Mouse (Mus musculus): ENCODE results near the gene Tbc1d15.
A peak's percentile ranks its signal among the peaks of the same experiment; 100 is the strongest.
"Not testable (repeated sequence)": the region's sequence is repeated elsewhere in the genome, so short reads cannot be mapped to it uniquely, and the experiment has no call there.

Gene Tbc1d15

DNA sequence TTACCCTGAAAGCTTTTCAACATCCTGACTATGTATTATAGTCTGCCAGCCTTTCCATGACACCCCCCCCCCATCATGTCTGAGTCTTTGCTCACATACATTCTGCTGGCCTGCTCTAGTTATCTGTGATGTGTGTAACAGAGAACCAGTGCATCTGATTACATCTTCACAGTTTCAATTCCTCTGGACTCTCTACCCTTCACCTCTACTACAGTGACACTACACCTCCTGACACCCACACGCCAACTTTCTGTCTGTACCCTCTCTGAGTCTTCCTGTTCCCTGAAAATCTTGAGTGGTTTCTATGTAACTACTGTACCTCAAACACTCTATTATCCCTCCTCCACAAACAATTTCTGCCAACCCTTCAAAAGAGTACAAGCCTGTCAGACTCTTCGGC, 5.8 kb downstream of the Tbc1d15 start:
- no peak for DNase-seq (ENCODE audit: low spot score in 2 of 2)

DNA sequence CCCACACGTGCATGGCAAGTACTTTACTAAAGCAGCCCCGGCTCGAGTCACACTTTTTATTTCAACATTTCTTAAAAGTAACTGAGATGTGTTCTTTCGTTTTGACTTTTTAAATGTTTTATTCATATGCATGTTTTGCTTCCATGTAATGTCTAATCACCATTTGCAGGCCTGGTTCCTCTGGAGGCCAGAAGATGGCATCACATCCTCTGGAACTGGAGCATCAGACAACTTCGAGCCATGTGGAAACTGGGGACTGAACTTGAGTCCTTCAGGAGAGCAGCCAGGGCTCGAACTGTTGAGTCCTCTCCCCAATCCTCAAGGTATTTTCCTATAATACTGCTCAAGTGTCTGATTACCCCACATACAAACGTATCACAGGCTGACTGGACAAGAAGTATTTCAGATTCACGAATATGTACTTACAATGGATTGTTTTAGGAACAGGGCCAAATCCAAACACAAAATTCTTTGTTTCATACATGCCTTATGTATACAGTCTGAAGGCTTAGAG, 10.1 kb downstream of the Tbc1d15 start:
- DNase-seq (ENCODE audit: low spot score in 2 of 2) = no peak

DNA sequence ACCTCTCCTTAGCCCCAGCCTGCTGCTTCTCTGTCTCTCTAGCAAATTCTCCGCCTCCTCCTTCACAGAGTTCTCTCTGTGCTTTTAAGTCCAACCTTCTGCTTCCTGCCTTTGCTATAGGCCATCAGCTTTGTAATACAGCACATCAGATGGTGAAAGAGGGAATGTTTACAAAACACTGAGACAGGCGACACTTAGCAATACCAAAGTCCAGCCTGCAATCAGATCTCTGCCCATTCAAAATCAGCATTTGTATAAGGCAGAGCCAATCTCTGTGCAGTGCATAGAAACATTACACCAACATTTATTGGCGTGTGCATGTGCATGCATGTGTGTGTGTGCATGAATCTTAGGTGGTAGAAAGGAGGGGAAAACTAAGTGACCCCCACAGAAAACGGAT, 13.3 kb downstream of the Tbc1d15 start:
- no peak for DNase-seq (ENCODE audit: low spot score in 2 of 2)

DNA sequence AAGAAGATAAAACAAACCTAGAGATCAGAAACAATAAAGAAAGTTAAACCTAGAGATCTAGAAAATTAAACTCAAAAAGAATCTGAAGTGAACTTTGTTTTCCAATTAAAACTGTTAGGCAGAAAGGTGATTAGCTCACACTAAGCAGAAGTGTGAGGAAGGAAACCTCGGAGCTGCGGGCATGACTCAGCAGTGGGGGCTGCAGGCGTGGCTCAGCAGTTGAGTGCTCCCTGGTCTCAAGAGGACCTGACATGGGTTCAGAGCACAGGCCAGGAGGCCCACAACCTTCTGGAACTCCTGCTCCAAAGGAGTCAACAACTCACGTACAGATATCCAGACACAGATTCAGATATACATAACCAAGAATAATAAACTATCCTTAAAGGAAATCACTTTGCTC, 14.5 kb downstream of the Tbc1d15 start:
- DNase-seq (ENCODE audit: low spot score in 2 of 2) = no peak

DNA sequence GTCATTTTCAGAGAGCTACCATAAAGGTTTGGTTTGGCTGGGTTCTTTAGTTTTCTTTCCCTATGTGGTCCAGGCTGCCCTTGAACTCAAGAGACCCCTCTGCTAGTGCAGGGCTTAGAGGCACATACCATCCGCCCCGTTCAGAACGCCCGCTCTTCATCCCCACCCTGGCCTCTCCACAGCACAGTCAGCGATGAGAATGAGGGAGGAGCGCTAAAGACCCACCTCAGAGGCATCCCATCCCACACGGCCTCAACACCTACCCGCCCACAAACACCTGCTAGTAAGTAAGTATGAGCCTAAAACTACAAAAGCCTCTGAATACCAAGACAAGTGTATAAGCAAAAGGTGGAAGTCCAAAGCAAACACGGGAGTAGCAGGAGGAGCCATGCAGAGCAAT, 15.8 kb downstream of the Tbc1d15 start:
- DNase-seq (ENCODE audit: low spot score in 2 of 2) = no peak

DNA sequence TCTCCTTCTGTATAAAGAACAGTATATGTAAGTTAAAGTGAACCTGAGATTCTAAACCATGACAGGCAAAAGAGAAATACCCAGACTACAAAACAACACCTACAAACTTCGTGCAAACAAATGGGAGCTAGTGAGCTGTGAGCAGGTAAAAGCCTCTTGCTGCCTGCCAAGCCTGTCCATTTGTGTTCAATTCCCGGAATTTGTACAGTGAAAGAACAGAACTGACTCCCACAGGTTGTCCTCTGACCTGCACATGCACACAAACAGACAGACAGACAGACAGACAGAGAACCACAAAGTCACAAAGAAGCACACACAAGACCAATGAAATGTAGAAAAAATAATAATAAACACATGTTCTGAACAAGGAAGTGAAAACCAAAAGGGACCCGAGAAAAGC, 17.5 kb downstream of the Tbc1d15 start:
- DNase-seq (ENCODE audit: low spot score in 2 of 2) = no peak

DNA sequence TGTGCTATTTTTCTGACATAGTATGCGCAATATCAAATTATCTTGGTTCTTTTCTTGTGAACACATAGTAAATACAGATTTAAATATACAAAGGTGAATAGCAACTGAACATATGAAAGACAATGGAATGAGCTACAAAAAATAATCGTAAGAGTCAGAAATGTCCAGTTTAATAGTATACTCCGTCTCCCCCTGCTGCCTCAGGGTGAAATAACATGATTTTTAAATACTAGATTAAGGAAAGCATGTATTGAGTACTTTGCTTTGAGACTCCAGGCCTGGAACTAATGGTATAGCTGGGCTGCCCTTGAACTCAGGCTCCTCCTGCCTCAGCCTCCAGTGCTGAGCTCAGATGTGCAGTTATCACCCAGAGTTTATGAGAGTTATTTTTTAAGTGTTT, 18.8 kb downstream of the Tbc1d15 start:
- no peak for DNase-seq (ENCODE audit: low spot score in 2 of 2)

DNA sequence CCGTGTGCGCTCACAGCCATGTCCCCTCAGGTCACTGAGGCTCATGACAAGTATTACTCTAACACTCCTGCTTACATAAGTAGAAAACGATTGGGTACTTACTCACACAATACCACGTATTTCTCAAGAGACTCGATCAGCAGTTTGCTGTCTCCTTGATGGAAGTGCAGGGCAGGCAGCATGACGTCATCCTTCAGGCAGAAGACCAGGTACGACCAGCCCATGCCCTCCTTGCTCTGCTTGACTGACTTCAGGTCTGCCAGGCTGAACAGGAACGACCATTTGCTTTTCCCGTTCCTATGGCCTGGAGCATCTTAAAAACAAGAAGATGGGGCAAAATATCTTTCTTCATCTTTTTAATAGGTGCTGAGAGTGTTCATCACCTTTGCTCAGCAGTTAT, 22.2 kb downstream of the Tbc1d15 start:
- no peak for DNase-seq (ENCODE audit: low spot score in 2 of 2)

DNA sequence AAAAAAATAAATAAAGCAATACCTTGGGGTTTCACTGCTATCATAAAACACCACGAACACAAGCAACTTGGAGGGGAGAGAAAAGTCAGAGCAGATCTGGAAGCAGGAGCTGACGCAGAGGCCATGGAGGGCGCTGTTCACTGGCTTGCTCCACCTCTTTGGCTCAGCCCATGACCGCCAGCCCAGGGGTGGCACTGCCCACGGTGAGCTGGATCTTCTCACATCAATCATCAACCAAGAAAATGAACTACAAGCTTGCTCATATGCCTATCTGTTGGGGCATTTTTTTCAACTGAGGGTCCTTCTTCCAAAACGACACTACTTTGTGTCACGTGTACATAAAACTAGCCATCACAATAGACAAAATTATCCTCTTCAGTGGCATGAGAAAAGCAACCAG, 24.7 kb downstream of the Tbc1d15 start:
- DNase-seq (ENCODE audit: low spot score in 2 of 2) = no peak

DNA sequence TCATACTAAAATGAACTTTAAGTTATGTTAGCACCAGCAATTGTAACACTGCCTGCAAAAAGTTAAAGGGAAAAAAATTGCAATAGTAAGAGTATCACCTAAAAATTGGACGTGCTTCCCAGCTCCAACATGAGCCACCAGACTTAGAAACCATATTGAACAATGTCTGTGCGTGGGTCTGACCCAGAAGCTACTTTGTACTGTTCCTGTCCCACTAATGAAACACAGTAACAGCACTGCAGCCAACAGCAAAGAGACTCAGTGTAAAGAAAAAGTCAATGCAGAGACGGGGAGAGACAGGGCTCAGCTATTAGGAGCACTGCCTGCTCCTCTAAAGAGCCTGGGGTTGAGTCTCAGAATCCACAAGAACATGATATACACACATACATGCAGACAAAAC, 27.4 kb downstream of the Tbc1d15 start:
- no peak for DNase-seq (ENCODE audit: low spot score in 2 of 2)

DNA sequence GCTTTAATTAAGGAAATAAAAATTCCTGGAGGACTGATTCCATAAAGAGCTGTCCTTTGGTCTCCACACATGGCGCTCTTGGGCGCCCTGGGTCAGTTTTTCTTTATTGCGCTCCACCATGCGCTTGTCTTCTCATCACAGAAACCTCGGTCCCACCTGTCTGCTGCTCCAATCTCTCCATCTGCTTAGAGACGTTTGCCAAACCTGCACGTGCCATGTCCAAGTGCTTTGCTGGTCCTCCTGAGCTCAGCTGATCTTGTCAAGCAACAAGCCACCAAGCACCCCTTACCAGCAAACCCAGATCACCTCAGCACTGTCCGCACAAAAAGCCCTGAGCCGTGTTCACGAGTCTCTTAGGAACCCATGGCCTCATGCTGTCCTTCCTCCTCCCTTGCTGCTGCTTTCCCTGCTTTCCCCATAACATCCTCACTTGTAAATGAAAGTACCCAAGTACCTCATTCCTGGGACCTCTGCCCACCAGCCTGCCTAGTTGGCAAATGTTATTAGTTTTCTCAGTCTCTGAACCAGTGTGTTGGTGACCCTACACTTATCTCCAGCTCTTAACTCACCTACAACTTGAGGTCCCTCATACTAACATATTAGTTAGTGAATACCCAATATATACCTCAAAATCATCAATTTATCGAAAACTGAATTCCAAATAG, 38.2 kb downstream of the Tbc1d15 start:
- no peak for DNase-seq (ENCODE audit: low spot score in 2 of 2)

DNA sequence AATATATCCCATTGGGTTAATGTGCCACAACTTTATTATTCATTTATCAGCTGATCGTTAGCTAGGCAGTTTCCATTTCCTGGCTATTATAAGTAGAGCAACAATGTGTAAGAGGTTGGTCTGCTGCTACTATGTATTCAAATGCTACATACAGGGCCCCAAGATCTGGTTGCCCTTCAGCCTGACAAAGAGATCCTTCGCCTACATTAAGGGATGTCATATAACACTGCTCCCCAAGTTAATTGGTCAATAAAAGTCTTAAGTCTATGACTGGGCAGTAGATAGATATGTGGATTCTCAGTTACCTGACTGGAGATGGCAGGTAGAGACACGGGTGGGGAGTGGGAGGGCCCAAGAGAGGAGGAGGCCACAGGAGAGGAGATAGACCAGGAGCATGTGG, 45.4 kb downstream of the Tbc1d15 start:
- no peak for DNase-seq (ENCODE audit: low spot score in 2 of 2)

DNA sequence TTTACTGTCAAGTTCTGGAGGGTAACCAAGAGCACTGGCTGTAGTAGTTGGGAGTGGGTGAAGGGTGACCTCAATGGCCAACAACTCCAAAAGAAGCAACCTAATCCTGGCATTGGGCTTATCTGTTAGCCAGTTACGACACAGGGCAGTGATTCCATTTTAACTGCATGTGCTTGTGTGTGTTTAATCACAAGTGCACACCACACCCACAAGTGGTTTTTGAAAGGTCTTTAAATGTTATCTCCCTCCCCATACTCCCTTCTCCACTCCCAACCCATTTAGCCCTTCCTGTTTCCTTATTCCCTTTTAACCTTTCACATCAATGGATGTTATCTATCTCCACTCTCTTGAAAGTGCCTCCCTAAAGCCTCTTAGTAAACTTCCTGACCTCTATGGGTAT, 46.0 kb downstream of the Tbc1d15 start:
- DNase-seq (ENCODE audit: low spot score in 2 of 2) = no peak

DNA sequence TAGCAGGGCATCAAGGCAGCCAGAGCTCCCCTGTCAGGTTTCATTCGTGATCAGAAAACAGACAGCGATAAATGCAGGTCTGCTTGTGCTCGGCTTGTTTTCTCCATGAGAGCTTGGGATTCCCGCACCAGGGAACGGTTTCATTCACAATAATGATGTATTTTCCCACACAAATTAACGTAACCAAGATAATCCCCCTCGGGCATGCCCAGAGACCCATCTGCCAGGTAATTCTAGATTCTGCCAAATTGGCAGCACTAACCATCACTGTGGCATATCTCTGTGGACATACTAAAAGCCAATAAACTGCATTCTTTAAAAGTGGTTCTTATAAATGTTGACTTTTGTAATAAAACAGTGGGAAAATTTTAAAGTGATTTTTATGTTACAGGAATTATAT, 60.1 kb downstream of the Tbc1d15 start:
- DNase-seq (ENCODE audit: low spot score in 2 of 2) = no peak

DNA sequence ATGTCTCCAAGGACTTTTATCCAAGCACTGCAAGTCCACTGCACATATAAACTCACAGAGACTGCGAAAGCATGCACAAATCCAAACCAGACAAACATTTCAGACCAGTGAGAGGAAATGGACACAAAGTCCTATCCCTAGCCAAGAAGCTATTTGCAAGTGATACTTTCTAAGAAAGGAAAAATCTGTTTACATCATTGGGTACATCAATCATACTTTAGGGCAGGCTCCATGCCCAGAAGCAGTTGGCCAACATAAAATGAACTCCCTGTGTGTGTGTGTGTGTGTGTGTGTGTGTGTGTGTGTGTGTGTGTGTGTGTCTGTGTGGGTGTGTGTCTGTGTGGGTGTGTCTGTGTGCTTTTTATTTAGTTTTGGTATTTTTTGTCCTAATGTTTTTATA, 63.9 kb downstream of the Tbc1d15 start:
- DNase-seq (ENCODE audit: low spot score in 2 of 2) = no peak

DNA sequence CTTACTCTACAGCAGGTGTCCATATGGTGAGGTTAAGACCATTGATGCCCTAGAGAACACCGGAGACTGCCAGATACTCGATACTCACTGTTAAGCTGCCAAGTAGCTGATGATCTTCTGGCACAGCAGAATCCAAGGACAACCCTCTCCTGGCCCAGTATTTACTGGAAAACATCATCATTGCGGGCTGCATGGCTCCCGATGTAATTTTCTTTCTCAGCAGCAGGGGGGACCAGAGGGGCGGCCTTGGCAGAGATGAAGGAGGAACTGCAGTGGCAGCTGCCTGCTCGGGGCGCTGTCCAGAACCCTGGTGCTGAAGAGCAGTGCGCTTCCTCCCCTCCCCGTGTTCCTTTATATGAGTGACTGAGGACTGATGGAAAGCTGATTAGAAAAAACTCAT, 66.6 kb downstream of the Tbc1d15 start, which contains the start of gene Tph2:
Gene Tph2, minus strand, starts transcription at position 326 of the 400 bp plus-strand sequence.
- peak; percentile 34 to 55 for DNase-seq (ENCODE audit: low spot score in 2 of 2)

DNA sequence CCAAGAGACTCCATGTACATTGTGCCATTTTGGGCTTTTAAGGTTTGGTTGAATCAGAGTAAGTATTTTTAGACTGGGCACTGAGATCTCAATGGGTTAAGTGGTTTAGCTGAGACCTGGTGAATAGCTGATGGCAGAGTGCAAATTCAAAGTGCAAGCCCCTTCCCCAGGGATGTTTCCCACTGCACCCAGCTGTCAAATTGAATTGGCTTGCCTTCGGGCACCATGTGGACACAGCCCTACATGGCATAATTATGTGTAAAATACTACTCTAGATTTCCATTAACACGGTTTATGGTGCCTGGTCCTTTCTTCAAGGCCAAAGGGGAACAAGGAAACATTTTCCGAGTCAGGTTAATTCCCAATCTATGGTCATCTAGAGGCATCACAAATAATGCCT, 70.2 kb downstream of the Tbc1d15 start:
- no peak for DNase-seq (ENCODE audit: low spot score in 2 of 2)

DNA sequence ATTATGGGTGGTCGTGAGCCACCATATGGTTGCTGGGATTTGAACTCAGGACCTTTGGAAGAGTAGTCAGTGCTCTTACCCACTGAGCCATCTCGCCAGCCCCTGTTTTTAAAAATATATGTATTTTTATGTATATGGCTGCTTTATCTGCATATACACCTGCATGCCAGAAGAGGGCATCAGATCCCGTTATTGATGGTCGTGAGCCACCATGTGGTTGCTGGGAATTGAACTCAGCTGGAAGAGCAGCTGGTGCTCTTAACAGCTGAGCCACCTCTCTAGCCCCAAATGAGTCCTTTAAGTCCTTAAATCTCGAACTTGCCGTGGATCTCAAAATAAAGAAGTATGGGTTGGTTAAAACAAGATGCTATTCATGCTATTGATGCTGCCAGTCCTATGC, 73.2 kb downstream of the Tbc1d15 start:
- not testable (repeated sequence) for DNase-seq (ENCODE audit: low spot score in 2 of 2)

DNA sequence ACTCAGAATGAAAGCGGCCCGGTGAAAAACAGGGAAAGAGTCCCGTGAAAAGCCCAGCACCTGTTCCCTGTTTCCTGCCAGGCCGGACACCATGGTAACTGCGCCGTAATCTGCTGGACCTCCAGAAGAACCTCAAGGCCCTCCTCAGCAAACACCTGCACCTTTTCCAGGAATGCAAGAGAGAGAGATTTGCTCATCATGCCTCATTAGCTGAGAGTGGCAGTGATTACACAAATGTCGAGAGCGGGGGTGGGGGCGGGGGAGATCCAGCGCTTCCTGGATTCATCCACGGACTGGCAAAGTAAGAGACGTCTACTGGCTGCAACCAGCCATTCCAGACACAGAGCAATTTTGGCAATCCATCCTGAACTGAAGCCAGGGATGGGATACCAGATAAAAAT, 75.7 kb downstream of the Tbc1d15 start:
- no peak for DNase-seq (ENCODE audit: low spot score in 2 of 2)

DNA sequence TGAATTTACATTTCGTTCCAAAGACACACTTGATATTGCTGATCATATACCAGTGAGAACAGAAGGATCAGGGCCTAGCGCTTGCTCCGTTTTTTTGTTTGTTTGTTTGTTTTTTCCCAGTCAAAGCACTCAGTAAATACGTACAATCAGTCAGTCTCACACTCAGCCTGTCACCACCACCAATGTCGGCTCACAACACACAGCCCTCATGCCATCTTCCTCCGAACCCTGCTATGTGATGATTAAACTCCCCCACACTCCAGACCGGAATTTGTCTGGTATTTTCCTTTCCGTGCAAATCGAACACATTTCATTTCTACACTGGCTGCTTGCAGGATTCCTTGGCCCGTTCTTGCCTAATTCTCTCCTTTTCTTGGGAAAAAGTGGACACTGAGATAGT, 77.9 kb downstream of the Tbc1d15 start:
- DNase-seq (ENCODE audit: low spot score in 2 of 2) = no peak

DNA sequence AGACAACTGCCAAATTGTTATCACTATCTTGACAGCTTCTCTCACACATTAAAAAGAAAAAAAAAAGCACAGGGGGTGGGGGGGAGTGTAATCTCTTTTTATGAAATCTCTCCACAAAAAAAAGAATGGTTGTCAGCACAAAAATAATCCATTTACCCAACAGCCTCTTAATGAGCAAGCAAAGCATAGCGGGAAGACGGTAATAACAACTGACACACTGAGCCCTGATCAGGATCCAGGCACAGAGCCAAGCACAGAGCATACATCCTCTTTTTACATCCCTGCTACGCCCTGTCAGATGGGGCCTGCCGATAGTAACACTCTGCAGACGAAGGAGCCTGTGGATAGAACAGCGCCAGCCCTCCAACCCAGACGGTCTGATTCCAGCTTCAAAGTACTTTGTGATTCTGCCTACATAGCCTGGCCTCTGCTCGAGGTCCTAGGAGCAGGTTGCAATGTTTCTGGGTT, 79.9 kb downstream of the Tbc1d15 start:
- DNase-seq (ENCODE audit: low spot score in 2 of 2) = peak; percentile 25 to 33

DNA sequence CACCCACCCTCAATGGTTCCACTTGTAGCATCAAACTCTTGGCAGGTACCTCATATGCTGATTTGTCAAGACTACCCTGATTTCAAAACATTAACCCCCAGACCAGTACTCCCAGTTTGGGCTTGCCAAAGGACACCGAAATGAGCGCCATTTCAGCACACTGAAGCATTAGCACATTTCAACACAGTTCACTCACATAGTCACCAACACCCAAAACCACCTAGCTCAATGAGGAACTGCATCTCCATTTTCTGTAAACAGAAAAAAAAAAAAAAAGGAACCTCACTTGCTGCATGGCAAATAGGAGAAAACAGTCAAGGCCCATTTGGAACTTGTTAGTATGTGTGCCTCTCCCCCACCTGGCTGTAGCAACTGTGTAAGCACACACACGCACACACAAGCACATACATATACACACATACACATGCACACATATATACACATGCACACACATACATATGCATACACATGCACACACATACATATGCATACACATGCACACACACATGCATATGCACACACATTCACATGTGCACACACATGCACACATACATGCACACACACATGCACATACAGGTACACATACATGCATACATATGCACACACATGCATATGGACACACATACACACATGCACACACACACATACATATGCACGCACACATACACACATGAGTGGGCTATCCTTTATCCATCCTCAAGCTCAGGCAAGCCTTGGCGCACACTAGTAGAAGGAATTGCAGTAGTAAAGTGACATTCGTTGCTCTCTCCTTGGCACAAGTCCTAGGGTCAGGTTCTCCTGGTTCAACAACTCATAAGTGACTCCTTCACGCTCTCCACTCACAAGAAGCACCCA, 80.5 kb downstream of the Tbc1d15 start:
- DNase-seq (ENCODE audit: low spot score in 2 of 2) = no peak

DNA sequence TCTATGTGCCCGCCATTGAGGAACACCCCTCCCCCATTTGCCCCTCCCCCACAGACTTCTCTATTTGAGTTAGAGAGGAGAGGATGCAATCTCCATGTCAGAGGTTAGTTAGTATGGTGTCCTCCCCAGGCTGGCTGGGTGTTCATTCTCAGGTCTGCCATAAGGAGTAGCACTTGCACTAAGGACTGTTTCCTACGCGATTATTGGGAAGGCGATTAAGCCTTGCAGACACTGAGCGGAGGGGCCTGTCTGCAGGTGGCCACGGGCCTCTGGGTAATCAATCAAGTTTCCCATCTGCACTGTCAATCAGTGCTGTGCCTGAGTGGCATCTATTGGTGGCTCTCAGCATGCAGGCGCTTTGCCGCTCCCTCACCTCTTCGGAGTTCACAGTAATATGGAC, 81.9 kb downstream of the Tbc1d15 start:
- DNase-seq (ENCODE audit: low spot score in 2 of 2) = no peak
